Mouse (Mus musculus) subcutaneous adipose tissue, adult 2 months (tissue): ENCODE results near the gene Nr2c1. TPM values are rescaled to one million over a fixed set of nuclear protein-coding genes. Genes with fewer than 3 reads are reported as not detected.

Source experiments
- polyA plus RNA-seq: library from polyadenylated mRNA; depleted of rRNA; stranded (reverse); fragments of >200 nt; gene quantifications from 2 replicates; pipeline ENCODE4 v1.2.3, GENCODE M21; 2012; ENCODE audit warnings: low replicate concordance; rRNA removed

The Nr2c1 gene
- 5.5 and 8.4 TPM in 2 replicates for polyA plus RNA-seq

GRCm38 (mm10) chr10:94147756-94148531, at the start of gene Nr2c1:
Nr2c1 (plus strand) TSS chr10:94148023.

GRCm38 (mm10) chr10:94198482-94199405, 50.9 kb downstream of the Nr2c1 start, which contains the start of gene Ndufa12:
Ndufa12 (plus strand) TSS chr10:94198720.

Other genes starting within 250 kb of the Nr2c1 start
- gene Vezt, start 112.2 kb upstream of the Nr2c1 start, polyA plus RNA-seq: 15.8 and 17.2 TPM in 2 replicates
- gene Fgd6, start 112.0 kb upstream of the Nr2c1 start, polyA plus RNA-seq: 1.9 and 4.0 TPM in 2 replicates
- 94.6 and 126 TPM in 2 replicates for gene Ndufa12, start 50.7 kb downstream of the Nr2c1 start, polyA plus RNA-seq
- gene Gm4792, start 150.7 kb downstream of the Nr2c1 start, polyA plus RNA-seq: not detected in 2 replicates
- 29.4 and 59.8 TPM in 2 replicates for gene Tmcc3, start 163.9 kb downstream of the Nr2c1 start, polyA plus RNA-seq